Mouse (Mus musculus) hindbrain, postnatal 0 days (tissue): ENCODE results near the gene Slc30a3. TPM values are rescaled to one million over a fixed set of nuclear protein-coding genes. Genes with fewer than 3 reads are reported as not detected.

Experiments used
- ATAC-seq: fragments of 200-750 bp; cut with Nextera tagmentation; 2 replicates; pipeline ENCODE4 v1.8.0; 2017; ENCODE audit warnings: mild to moderate bottlenecking, moderate TSS enrichment, moderate library complexity
- DNase-seq: peaks from one replicate; pipeline ENCODE4 v3.0.0-alpha.2; 2015; ENCODE audit warnings: low spot score
- H3K27ac ChIP-seq: fragments of 300-500 bp; sonication (generic); 2 replicates; pipeline ENCODE4 v1.5.1; 2014; ENCODE audit warnings: mild to moderate bottlenecking
- H3K27me3 ChIP-seq: fragments of 300-500 bp; sonication (generic); 2 replicates; pipeline ENCODE4 v1.6.1; 2014; ENCODE audit warnings: low read length, mixed read lengths; ENCODE audit not compliant: insufficient read depth
- H3K36me3 ChIP-seq: fragments of 300-500 bp; sonication (generic); 2 replicates; pipeline ENCODE4 v1.6.1; 2014; ENCODE audit warnings: low read length, mixed read lengths; ENCODE audit not compliant: insufficient read depth
- H3K4me1 ChIP-seq: fragments of 300-500 bp; sonication (generic); 2 replicates; pipeline ENCODE4 v1.6.1; 2014; ENCODE audit warnings: antibody characterized with exemption, low read length, mixed read lengths; ENCODE audit not compliant: insufficient read depth
- H3K4me2 ChIP-seq: fragments of 300-500 bp; sonication (generic); 2 replicates; pipeline ENCODE4 v1.6.1; 2014; ENCODE audit warnings: low read depth, mild to moderate bottlenecking, low read length, moderate library complexity, mixed read lengths
- H3K4me3 ChIP-seq: fragments of 300-500 bp; sonication (generic); 2 replicates; pipeline ENCODE4 v1.5.1; 2014; ENCODE audit warnings: low read length
- H3K9ac ChIP-seq: fragments of 300-500 bp; sonication (generic); replicated peaks from 2 replicates; pipeline ENCODE4 v1.6.1; 2014; ENCODE audit warnings: mild to moderate bottlenecking, low read length, moderate library complexity, mixed read lengths
- H3K9me3 ChIP-seq: fragments of 300-500 bp; sonication (generic); 2 replicates; pipeline ENCODE4 v1.6.1; 2016; ENCODE audit warnings: low read length, mixed read lengths
- CTCF ChIP-seq: IDR thresholded peaks from 2 replicates; pipeline ENCODE4 v1.5.1; 2016; ENCODE audit warnings: antibody characterized with exemption, control low read depth, low read depth
- WGBS: fragments of 180-500 bp; shearing (Covaris S2); extraction: QIAGEN DNeasy Blood & Tissue Kit; methylation state at CpG from one replicate; pipeline ENCODE4 v1.1.7; 2014; 5-methylcytosine and 5-hydroxymethylcytosine counted together
- polyA plus RNA-seq: library from polyadenylated mRNA; unstranded; fragments of >200 nt; fragmentation: Nextera tagmentation; extraction: Ambion mirVana; gene quantifications from 2 replicates; pipeline ENCODE4 v1.2.1, GENCODE M21; 2015
- total RNA-seq: library from RNA; depleted of rRNA; stranded (reverse); fragments of >200 nt; gene quantifications from 2 replicates; pipeline ENCODE4 v1.2.3, GENCODE M21; 2014

The Slc30a3 gene
- total and polyA plus RNA-seq, 2 experiments from 2014 or later, result 37.2 to 47.5 TPM

DNA sequence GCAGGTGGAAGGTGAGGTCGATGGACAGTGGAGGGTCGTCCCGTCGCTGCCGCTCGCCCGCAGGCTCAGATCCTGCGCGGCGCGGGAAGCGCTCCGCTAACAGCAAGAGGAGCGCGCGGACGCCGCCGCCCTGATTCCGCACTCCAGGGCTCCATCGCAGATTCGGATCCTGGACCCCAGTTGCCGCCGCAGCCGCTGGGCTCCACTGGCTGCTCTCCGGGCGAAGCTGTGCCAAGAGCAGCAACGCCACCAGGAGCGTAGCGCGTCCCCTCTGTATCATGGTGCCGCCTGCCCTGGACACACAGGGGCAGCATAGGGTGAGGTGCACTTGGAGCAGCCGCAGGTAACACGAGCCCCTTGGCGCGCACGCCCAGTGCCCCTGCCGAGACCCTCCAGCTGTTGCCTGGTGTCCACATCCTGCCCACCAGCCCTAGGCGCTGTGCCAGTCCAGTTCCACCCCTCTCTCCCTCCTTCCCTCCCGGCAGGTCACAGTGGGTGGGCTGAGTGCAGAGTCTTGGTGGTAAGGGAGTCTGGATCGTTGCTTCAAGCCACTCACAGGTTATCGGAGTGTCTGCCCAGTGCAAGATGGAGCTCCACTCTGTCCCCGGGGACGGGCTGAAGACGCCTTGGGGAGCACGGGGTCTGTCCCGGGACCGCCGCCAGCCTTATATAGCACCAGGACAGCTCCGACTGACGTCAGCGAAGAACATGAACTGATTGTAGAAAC is 30.4 kb upstream of the Slc30a3 start, which contains the start of gene Ucn:
Gene Ucn, minus strand, starts transcription at position 589 of the 727 bp plus-strand sequence.
- DNase-seq (no peak), ATAC-seq (peak; percentile 38; the same call in 1 of the 2 replicates)
- 2% methylated on average over 52 of the region's 52 CpGs for WGBS
- Histone ChIP-seq H3K4me2 (peak within 1 kb of the TSS; percentile 54), H3K4me1 (peaks cover 7% of the 10 kb centered on the region; the same call in 1 of the 2 replicates), H3K36me3 (no peaks in the 10 kb centered on the region), H3K9ac (no peak within 1 kb of the TSS), H3K4me3 (peak within 1 kb of the TSS; percentile 34), H3K9me3 (no peaks in the 10 kb centered on the region), H3K27me3 (peaks cover 38% of the 10 kb centered on the region), H3K27ac (no peak within 1 kb of the TSS)
- TF ChIP-seq CTCF, result no peak

GRCm38 (mm10) chr5:31137658-31138057 is 29.6 kb upstream of the Slc30a3 start:
- no peak for DNase-seq
- Histone ChIP-seq H3K4me2 (peak overlapping the region; percentile 54), H3K36me3 (no peaks in the 10 kb centered on the region), H3K9ac (no peak overlapping the region), H3K4me3 (peak overlapping the region; percentile 34), H3K27ac (no peak overlapping the region), H3K9me3 (no peaks in the 10 kb centered on the region), H3K27me3 (peaks cover 38% of the 10 kb centered on the region), H3K4me1 (peaks cover 7% of the 10 kb centered on the region; the same call in 1 of the 2 replicates)
- WGBS, result 3% methylated on average over 13 of the region's 13 CpGs
- TF ChIP-seq CTCF, result no peak
- no peak for ATAC-seq

DNA sequence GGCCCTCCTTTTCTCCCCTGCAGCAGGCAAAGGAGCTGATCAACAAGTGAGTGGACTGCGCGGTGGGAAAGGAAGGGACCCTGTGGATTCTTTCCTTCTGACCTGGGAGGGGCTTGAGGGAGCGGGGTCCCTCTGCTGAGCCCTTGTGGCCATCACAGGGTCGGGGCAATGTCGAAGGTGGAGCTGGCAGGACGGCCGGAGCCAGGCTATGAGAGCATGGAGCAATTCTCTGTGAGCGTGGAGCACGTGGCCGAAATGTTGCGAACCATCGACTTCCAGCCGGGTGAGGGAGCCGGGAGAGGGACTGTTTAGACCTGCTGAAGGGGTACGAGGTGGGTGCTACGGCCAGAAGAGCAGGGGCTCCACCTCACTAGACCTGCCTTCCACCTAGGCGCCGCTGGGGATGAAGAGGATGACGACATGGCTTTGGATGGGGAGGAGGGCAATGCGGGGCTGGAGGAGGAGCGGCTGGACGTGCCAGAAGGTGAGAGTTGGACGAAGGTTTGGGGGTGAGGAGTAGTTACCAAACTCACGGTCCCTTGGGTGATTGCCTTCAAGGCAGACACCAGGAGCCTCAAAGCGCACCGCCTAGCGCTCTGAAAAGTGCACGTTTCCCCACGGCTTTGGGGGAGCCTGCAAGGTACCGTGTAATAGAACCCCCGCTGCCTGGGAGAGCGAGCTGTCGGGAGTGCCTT is 28.8 kb upstream of the Slc30a3 start:
- DNase-seq, result no peak
- Histone ChIP-seq H3K9ac (no peak overlapping the region), H3K9me3 (no peaks in the 10 kb centered on the region), H3K4me2 (peak overlapping the region; percentile 54), H3K36me3 (no peaks in the 10 kb centered on the region), H3K4me3 (peak overlapping the region; percentile 34), H3K27ac (no peak overlapping the region), H3K27me3 (peaks cover 38% of the 10 kb centered on the region), H3K4me1 (peaks cover 7% of the 10 kb centered on the region; the same call in 1 of the 2 replicates)
- no peak for TF ChIP-seq CTCF
- WGBS, result under 1% methylated on average over 33 of the region's 33 CpGs
- ATAC-seq, result no peak

DNA sequence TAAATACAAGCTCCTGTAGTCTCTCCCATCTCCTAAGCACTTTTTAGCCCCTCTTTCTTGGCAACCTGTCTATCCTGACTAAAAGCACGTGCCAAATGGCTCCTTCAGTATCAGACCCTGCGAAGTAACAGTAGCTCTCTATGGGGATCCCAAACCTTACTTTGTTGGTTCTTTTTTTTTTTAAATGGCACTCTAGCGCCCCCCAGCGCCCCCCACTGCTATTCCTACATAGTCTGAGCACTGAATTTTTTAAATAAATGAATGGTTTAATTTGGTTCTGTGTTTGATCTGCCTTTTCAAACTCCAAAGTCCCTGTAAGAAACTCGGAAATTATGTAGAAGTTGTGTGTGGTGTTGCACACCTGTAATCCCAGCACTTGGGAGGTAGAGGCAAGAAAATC is 18.0 kb upstream of the Slc30a3 start:
- Histone ChIP-seq H3K4me1 (no peaks in the 10 kb centered on the region), H3K4me3 (no peak overlapping the region), H3K27me3 (no peaks in the 10 kb centered on the region), H3K4me2 (no peak overlapping the region), H3K36me3 (no peaks in the 10 kb centered on the region), H3K9ac (no peak overlapping the region), H3K9me3 (no peaks in the 10 kb centered on the region), H3K27ac (no peak overlapping the region)
- no peak for TF ChIP-seq CTCF
- ATAC-seq (no peak), DNase-seq (no peak)
- 42% methylated on average over 5 of the region's 5 CpGs for WGBS

DNA sequence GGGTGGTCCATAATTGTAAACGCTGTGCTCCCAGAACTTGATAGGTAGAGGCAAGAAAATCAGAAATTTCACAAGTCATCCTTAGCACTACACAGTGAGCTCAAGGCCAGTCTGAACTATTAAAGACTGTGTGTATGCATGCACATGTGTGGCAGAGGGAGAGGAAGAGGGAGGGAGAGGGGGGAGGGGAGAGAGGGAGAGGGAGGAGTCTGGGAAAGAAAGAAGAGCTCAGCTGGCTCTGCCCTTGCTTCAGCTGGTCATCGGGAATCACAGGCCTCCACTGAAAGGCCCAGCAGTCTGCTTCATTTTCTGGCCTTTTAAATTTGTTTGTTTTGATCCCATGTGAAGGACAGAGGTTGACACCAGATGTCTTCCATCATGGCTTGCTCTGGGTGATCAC is 15.4 kb upstream of the Slc30a3 start:
- H3K4me3 ChIP-seq, result no peak overlapping the region
- 43% methylated on average over 2 of the region's 2 CpGs for WGBS
- no peak overlapping the region for H3K27ac ChIP-seq
- no peak overlapping the region for H3K9ac ChIP-seq
- no peak for TF ChIP-seq CTCF
- ATAC-seq (no peak), DNase-seq (no peak)
- no peaks in the 10 kb centered on the region for H3K36me3 ChIP-seq
- no peak overlapping the region for H3K4me2 ChIP-seq
- H3K4me1 ChIP-seq, result no peaks in the 10 kb centered on the region
- no peaks in the 10 kb centered on the region for H3K27me3 ChIP-seq
- H3K9me3 ChIP-seq, result no peaks in the 10 kb centered on the region

GRCm38 (mm10) chr5:31121111-31121510 is 13.1 kb upstream of the Slc30a3 start:
- no peak overlapping the region for H3K9ac ChIP-seq
- no peak overlapping the region for H3K4me3 ChIP-seq
- no peak for DNase-seq
- no peak for ATAC-seq
- H3K27me3 ChIP-seq, result no peaks in the 10 kb centered on the region
- no peaks in the 10 kb centered on the region for H3K9me3 ChIP-seq
- H3K27ac ChIP-seq, result no peak overlapping the region
- 88% methylated on average over 8 of the region's 8 CpGs for WGBS
- no peaks in the 10 kb centered on the region for H3K36me3 ChIP-seq
- TF ChIP-seq CTCF, result no peak
- H3K4me1 ChIP-seq, result no peaks in the 10 kb centered on the region
- no peak overlapping the region for H3K4me2 ChIP-seq
